Mouse (Mus musculus): ENCODE data around the gene Caskin2.
A peak's percentile ranks its signal among the peaks of the same experiment; 100 is the strongest.

The Caskin2 gene

DNA sequence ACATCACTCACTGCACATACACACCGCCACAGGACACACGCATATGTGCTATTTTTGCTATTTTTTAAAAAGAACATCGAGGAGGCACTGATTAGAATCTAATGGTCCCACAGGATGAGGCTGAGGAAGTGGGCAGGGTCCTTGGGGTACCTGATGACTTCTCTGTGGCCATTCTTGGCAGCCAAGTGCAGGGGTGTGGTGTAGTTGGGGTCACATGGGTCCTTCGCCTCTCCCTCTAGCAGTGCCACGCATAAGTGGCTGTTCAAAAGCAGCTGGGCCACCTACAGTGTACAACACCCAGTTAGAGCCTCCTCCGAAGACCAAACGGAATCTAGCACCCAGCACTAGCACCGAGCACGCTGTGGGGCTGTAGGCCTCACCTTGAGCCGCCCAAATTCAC lies 7.3 kb downstream of the Caskin2 start:
- DNase-seq (ENCODE audit: low spot score in 2 of 2), result no peak

DNA sequence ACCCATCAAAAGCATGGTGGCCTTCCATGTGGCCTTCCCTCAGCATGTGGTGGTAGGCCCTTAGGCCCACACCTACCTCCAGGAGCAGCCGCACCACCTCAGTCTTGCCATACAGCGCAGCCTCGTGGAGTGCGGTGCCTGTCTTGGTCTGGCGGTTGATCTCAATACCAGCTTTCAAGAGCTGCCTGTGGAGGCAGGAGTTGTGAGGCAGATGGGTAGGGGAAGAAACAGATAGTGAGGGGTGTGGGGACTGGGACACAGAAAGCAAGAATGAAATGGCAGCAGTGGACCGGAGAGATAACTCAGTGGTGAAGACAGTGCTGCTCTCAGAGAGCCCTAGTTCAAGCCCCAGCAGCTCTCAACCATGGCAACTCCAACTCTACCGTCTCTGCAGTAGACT lies 8.4 kb downstream of the Caskin2 start:
- DNase-seq (ENCODE audit: low spot score in 2 of 2), result peak in 1 of 2 experiments; percentile 53

DNA sequence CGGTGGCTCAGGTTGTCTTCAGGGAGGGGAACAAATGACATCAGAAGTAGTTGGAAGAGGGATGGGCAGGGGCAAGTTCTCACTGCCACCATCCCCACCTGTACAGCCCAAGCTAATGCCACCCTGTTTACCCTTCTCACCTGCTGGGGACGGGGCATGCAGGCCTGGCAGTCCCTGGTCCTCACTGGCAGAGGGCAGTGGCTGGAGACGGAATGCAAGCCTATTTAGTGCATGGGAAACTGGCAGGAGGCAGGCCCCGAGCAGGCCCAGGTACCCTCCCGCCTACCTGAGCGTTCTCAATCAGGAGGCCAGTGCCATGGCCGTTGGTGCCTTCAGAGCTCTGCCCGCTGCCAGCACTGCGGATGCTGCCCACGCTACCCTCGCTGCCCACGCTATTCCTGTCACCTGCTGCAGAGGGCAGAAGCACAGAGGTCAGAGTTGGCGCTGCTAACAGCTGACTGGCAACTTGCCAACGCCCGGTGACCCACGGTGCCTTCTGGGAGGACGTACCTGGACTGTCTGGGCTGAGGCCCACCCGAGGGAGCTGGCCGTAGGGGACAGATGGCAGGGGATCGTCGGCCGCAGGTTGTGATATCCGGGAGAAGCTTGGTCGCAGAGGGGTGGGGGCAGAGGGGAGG lies 10.2 kb downstream of the Caskin2 start:
- no peak for DNase-seq (ENCODE audit: low spot score in 2 of 2)

DNA sequence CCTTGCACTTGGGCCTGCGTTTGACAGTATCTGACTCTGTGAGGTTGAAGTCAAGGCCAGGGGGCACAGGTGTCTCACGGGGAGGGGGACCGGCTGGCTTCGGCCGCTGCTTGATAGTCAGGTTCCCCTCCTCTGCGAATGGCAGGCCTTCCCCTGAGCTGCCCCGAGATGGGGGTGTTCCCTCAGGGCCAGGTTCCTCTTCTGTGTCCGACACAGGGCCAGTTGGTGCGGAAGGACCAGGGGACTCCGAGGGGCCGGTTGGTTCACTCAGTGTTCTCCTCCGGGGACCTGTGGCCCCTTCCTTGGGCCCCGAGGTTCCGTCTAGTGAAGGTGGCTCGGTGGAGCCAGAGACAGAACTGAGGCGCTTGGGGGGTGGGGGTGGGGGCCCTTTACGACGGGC lies 12.5 kb downstream of the Caskin2 start:
- no peak for DNase-seq (ENCODE audit: low spot score in 2 of 2)

DNA sequence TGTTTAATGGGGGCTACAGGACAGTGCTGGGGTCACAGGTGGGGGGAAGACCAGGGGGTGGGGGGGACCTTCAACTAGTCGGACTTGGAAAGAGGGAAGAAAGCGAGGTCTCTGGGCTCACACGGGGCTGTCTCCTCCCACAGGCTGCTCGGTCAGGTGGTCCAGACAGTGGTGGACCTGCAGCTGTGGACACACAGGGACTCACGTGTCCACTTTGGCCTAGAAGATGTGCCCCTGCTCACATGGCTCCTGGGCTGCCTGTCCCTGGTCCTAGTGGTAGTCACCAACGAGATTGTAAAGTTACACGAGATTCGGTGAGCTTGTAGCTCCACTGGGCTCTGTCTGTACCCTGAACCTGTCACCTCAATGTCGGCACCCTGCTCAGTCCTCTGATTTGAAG lies 15.8 kb downstream of the Caskin2 start:
- no peak for DNase-seq (ENCODE audit: low spot score in 2 of 2)

DNA sequence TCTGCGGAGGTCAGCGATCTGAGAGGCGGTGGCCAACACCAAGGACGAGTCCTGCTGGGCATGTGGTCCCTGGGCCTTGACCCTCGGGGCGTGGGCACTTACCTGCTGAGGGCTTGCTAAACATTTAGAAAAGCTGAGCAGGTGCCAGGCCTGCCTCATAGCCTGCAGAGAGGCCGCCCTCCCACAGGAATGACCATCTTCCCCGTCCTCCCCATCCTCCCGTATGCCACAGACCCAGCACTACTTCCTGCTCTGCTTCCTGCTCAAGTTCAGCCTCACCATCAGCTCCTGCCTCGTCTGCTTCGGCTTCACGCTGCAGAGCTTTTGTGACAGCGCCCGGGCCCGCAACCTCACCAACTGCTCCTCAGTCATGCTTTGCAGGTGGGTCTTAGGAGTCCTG lies 16.5 kb downstream of the Caskin2 start:
- DNase-seq (ENCODE audit: low spot score in 2 of 2), result no peak

DNA sequence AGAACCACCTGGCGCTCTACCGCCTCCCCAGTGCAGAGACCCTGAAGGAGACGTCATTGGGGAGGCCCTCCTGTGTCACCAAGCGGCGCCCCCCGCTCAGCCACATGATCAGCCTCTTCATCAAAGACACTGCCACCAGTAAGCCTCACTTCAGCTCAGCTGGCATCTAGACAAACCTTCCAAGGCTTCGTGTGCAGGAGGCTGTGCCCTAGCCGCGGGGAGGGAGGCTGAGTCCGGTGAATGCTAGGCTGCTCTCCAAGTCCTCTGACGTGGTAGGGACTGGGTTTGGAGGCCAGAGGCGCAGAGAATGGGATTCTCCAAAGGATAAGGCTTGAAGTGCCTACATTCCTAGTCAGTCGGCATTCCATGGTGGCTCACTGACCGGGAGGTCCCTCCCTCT lies 21.1 kb downstream of the Caskin2 start:
- no peak for DNase-seq (ENCODE audit: low spot score in 2 of 2)

DNA sequence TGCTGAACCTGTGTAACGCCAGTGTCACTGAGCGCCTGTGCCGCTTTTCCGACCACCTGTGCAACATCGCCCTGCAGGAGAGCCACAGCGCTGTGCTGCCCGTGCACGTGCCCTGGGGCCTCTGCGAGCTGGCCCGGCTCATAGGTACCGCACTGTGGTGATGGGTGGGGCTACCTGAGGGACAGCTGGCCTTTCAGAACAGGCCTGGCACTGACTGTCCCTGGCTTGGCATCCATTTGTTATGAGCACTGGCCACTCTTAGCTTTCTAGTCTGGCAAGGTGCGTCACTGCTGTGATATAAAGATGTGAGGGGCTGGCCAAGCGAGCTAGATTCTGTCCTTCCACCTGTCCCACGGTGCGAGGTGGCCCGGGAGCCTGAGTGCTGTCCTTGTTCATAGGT lies 21.5 kb downstream of the Caskin2 start:
- no peak for DNase-seq (ENCODE audit: low spot score in 2 of 2)

DNA sequence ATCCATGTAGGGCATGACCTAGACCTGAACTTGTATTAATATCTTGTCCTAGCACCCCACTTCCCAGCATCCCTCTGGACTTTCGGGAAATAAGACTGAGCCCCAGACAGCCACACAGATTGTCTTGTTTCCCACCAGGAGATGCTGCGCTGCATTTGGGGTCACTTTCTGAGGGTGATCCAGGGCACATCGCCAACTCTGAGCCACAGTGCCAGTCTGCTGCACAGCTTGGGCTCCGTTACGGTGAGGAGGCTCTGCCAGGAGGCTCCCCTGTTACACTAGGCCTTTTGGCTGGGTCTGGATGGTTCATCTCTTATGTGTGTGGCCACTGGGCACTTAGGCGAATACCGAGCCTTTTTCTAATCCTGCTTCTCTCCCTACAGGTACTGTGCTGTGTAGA lies 23.7 kb downstream of the Caskin2 start:
- DNase-seq (ENCODE audit: low spot score in 2 of 2), result no peak

DNA sequence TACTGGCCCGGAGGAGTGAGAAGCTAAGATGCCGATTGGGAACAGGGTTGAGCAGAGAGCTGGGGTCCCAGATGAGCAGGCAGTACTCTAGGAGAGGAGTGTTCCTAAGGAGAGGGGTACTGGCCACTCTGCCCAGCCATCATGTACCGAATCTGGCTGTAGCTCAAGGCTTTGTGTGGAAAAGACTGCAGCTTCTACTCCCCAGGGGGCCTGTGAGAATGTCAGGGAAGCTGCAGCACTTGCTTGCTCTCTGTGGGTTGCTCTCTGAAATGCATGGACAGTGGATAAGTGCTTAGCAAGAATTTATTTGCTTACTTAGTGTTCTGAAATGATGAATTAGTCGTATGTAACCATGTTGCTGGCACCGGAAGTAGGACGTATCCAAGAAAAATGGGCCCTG lies 27.0 kb downstream of the Caskin2 start:
- no peak for DNase-seq (ENCODE audit: low spot score in 2 of 2)

DNA sequence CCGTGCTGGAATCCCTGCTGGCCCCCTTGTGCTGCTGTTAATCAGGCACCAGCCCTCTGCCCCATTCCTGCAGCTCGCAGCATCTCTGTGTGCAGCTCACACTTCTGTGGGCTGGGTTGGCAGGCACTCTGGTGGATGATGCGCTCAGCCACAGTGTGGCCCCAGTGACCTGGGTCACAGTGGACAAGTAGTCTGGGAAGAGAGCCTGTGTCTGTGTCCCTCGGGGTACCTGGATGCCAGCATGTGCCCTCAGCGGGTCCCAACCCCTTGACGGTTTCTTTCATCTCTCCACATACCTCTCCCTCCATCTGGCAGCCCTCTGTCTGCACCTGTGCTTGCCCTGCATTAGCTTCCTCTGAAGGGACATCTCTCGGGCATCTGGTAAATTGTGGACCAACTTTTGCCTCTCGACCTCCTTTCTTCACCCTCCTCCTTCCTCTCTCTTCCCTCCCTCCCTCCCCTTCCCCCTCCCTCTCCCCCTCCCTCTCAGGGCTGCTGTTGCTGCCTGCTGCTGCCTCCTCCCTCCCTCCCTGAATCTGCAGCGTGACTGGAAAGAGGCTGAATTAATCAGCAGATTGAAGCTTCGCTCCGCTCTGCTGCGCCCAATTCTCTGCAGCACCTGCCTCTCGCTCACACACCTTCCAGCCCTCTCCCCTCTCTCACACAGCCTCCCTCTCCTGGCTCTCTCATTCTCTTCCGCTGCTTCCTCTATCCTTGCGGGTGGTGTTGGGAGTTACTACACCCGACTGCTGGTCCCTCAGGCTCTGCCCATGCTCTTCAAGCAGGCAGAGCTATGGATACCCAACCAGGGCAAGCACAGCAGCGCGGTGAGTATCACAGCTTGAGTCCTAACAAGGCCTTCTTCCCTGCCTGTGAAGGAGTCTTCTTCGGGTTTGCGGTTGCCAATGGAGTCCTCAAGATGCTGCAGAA lies 33.0 kb downstream of the Caskin2 start:
- no peak for DNase-seq (ENCODE audit: low spot score in 2 of 2)

DNA sequence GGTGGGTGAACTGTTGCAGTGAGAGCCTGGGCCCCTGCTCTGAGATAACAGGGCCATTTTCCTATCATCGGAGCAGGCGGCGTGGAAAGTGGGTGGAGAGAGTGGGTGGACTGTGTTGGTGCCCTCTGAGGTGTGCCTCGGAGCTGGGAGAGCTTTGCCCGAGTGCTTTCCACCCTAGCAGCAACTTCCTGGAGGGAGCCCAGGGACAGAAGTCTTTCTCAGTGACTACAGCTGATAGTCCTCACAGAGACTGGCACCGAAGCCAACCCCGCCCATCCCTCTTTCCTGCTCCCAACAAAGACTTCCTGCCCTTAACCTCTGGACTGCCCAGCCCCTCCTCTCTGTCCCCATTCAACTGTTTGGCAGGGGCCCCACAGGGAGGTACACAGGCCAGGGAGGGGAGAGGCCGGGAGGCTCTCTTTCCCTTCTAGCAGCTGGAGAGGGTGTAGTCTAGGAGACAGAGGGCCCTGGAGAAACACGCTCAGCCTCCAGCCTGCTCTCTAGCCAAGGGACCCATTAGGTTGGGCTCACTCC lies 34.3 kb downstream of the Caskin2 start:
- DNase-seq (ENCODE audit: low spot score in 2 of 2), result peak; percentile 53 to 64

DNA sequence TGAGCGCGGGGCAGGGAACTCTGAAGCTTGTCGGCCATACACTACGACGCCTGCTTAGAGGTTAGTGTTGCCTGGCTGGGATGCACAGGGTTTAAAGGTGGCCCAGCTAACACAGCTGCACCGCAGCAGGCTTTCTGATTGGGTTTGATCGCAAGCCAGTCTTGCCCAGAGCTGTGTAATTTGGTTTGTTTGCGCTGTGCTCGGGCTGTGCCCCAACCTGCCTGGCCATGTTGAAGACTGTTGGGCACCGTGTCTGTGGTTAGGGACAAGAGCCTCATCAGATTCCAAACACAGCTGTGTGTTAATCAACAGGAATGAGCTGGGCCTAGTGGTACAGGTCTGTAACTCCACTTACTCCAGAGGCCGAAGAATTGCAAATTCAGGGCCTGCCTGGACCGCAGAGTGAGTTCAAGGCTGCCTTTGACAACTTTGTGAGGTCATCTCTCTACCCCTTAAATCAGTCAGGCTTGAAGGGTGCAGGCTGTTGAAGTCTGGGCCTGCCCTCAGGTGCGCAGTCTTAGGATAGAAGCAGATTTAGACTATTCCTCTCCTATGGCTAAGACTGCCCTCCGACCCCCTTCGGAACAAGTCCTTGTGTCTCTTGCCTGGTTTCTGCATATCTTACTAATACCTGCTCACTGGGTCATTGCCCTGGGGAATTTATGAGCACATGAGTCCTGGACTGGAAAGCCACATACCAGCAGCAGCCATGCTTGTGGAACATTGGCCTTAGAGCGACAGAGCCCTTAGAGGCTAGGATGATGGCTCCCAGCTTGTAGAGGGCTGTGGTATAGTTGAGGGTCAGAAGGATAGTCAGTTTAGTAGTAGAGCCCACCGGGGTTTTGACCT lies 35.7 kb downstream of the Caskin2 start:
- DNase-seq (ENCODE audit: low spot score in 2 of 2), result no peak

DNA sequence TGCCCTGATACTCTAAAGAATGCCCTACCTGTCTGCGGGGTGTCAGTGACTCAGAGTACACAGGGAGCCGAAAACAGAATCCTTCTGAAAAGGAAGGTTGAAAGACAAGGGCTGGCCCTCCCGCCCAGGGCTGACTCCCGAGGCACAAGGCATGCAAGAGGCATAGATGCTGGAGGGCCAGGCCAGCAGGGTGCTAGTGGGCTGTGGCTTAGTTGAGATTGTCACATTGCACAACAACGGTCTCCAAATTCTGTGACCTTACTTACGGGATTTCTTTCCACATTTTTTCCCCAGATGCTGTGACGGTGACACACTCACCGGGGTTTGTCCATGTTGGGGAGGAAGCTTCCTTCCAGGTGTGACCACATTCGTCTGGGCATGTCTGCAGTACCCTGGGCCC lies 36.5 kb downstream of the Caskin2 start:
- DNase-seq (ENCODE audit: low spot score in 2 of 2), result no peak

DNA sequence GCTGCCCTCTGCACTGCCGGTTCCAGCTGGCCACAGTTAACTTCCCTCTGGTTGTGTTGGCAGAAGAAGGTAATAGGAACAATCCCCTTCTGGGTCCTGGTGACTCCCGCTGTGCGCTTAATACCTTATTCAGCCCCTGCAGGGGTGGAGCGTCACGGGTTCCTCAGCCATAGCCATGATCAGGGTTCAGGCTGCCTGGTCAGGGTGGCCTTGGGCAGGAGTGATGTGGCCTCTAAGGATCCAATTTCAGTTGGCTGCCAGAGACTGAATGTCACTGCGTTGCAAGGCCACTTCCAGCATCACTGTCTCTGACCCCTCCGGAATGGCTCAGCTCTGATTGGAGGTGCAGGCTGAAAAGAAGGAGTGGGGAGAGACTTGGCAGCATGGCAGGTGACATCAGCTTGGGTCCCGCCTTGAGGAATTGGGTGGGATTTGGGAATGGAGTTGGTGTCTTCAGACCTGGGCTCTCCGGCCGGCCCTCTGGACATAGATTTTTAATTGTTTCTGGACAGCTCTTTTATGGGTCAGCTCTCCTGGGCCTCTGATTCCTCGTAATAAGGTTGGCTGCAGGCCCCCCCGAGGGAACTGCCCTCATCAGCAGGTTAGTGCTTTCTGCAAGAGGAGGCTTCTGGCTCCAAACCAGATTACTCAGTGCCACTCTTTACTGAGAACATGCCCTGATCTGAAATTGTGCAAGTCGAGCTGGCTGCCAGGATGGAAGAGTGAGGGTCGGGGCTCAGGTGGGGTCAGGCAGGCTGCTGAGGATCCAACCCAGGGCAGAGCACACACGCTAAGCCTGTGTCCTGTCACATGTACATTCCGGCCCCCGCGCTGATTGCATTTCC lies 37.4 kb downstream of the Caskin2 start:
- DNase-seq (ENCODE audit: low spot score in 2 of 2), result no peak

DNA sequence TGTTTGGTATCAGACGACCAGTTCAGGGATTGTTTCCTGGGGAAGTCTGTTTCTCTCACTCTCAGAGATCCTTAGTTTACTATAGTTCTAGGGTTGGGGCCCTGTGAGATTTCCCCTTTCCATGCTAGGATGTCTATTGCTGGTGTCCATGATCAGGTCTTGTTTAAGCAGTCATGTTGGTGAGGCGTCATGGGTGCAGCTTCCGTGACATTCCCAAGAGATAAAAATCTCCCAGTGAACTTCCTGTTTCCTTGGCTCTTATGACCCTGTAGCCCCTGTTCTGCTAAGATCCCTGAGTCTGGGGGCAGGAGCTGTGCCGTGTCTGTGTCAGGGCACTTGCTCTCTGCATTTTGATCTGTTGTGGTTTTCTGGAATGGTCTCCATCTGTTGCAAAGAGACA lies 38.8 kb downstream of the Caskin2 start:
- DNase-seq (ENCODE audit: low spot score in 2 of 2), result no peak

DNA sequence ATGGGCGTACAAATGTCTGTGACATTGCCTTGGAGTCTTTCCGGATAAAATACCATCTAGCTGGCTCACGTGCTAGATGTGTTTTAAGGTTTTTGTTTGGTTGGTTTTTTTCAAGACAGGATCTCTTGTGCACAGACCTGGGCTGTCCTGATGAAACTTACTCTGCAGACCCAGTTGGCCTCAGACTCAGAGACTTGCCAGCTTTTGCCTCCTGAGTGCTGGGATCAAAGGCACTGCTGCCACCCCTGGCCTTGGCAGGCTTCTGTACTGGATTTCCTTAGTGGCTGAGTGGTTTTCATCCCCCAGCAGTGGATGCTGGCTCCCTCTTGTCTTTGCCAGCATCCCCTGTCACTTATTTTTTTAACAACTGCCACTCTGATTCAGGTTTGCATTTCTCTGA lies 44.5 kb downstream of the Caskin2 start:
- DNase-seq (ENCODE audit: low spot score in 2 of 2), result no peak

DNA sequence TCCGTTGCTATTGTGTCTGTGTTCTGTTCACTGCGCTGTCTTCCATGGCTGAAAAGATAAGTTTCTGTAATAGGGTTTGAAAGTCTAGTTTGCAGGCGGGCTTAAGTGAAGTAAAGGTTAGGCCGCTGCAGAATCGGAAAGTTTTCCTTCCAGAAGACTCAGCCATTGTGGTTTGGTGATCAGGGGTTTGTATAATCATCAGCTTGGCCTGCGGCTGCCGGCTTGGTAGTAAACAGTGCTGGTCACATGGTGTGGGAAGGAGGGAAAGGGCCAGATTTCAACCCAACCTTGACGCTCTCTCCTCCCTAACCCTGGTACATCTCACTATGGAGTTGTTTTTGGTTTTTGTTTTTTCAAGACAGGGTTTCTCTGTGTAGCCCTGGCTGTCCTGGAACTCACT lies 46.5 kb downstream of the Caskin2 start:
- DNase-seq (ENCODE audit: low spot score in 2 of 2), result no peak

DNA sequence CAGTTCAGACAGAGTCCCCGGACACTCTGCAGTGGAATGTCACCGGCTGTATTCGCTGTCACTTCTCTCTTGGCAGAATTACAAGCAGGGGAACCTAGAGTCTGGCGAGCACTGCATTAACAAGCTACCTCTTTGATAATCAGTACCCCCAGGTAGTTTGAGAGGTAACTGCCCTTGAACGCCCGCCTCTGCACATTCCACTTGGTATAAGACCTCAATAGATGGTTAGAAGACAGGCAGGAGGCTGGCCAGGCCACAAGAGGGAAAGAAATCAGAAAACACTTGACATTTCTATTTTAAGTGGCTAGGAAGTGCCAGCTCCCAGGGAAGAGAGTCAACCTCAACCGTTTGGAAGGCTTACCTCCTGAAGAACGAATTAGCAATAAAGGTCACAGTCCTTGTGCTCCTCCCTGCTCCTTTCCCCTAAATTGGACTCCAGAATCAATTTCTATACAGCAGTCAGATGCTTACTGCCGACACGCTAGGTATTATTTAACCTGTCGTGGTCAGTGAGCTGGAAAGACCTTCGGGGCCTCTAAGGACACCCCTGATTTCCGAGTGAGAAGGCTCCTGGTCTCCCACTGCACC lies 47.0 kb downstream of the Caskin2 start:
- peak in 1 of 2 experiments; percentile 27 for DNase-seq (ENCODE audit: low spot score in 2 of 2)

DNA sequence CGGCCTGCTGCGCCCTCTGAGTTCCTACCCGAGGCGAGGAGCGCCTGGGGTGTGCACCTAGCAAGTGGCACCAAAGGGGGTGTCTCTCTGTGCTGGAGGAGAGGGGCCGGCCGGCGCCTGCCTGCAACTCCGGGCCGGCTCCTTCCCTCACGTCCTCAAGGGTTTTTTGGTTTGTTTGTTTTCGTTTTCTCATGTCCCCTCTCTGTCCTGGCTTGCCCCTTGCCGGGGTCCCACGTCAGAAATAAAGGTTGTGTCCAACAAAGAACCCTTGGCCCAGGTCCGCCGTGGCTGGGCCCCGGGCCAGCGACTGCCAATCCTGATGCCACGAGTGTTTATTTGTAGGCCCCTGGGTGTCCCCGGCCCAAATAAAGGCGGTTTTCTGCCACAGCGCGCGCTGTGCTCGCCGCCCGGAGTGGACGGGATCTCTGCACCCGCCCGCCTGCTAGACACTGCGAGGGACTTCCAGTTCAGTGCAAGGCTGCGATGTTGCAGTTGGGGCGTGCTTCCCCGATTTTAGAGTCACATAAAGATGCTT lies 47.8 kb downstream of the Caskin2 start:
- DNase-seq (ENCODE audit: low spot score in 2 of 2), result peak in 1 of 2 experiments; percentile 60
